Mouse (Mus musculus) hindbrain, embryonic 12.5 days (tissue): ENCODE measurements around the gene Zfp553. TPM values are rescaled to one million over a fixed set of nuclear protein-coding genes. Genes with fewer than 3 reads are reported as not detected.

Source experiments
- ATAC-seq: fragments of 200-750 bp; cut with Nextera tagmentation; 2 replicates; pipeline ENCODE4 v1.8.0; 2017; ENCODE audit warnings: moderate TSS enrichment; ENCODE audit not compliant: low FRiP score
- H3K27ac ChIP-seq: fragments of 300-500 bp; sonication (generic); 2 replicates; pipeline ENCODE4 v1.5.1; 2016; ENCODE audit warnings: mild to moderate bottlenecking
- H3K27me3 ChIP-seq: fragments of 300-500 bp; sonication (generic); 2 replicates; pipeline ENCODE4 v1.6.1; 2016; ENCODE audit warnings: mild to moderate bottlenecking
- H3K36me3 ChIP-seq: fragments of 300-500 bp; sonication (generic); 2 replicates; pipeline ENCODE4 v1.6.1; 2016; ENCODE audit warnings: mild to moderate bottlenecking
- H3K4me1 ChIP-seq: fragments of 300-500 bp; sonication (generic); 2 replicates; pipeline ENCODE4 v1.6.1; 2016
- H3K4me2 ChIP-seq: fragments of 300-500 bp; sonication (generic); replicated peaks from 2 replicates; pipeline ENCODE4 v1.6.1; 2016; ENCODE audit warnings: mild to moderate bottlenecking
- H3K4me3 ChIP-seq: fragments of 300-500 bp; sonication (generic); 2 replicates; pipeline ENCODE4 v1.5.1; 2016; ENCODE audit warnings: mild to moderate bottlenecking
- H3K9ac ChIP-seq: fragments of 300-500 bp; sonication (generic); 2 replicates; pipeline ENCODE4 v1.6.1; 2016; ENCODE audit warnings: mild to moderate bottlenecking, moderate library complexity
- H3K9me3 ChIP-seq: fragments of 300-500 bp; sonication (generic); replicated peaks from 2 replicates; pipeline ENCODE4 v1.6.1; 2016; ENCODE audit warnings: mild to moderate bottlenecking
- WGBS: fragments of 180-500 bp; shearing (Covaris S2); methylation state at CpG from one replicate; pipeline ENCODE4 v1.1.7; 2016; 5-methylcytosine and 5-hydroxymethylcytosine counted together
- polyA plus RNA-seq: library from polyadenylated mRNA; unstranded; fragments of >200 nt; fragmentation: Nextera tagmentation; extraction: Ambion mirVana; gene quantifications from 2 replicates; pipeline ENCODE4 v1.2.1, GENCODE M21; 2016

Gene Zfp553
- polyA plus RNA-seq, 1 experiment from 2014 or later, result 67.9 TPM

GRCm38 (mm10) chr7:127195544-127196295 lies 37.1 kb upstream of the Zfp553 start, which contains the start of gene Cd2bp2:
TSS of gene Cd2bp2 (minus strand) at chr7:127196050.
- peak within 1 kb of the TSS; percentile 90 for H3K27ac ChIP-seq
- no peaks in the 10 kb centered on the region for H3K9me3 ChIP-seq
- H3K27me3 ChIP-seq, result no peaks in the 10 kb centered on the region
- peak within 1 kb of the TSS; percentile 86 for H3K9ac ChIP-seq
- peak within 1 kb of the TSS; percentile 79 for H3K4me3 ChIP-seq
- WGBS, result under 1% methylated on average over 51 of the region's 51 CpGs
- peak within 1 kb of the TSS; percentile 93 for H3K4me2 ChIP-seq
- H3K36me3 ChIP-seq, result peaks cover 72% of the 10 kb centered on the region
- ATAC-seq, result peak; percentile 97
- H3K4me1 ChIP-seq, result peaks cover 25% of the 10 kb centered on the region

- H3K36me3 ChIP-seq, result peaks cover 73% of the 10 kb centered on the region
Measured at GRCm38 (mm10) chr7:127196484-127196883, 36.4 kb upstream of the Zfp553 start.

GRCm38 (mm10) chr7:127206606-127207005 lies 26.3 kb upstream of the Zfp553 start:
- Histone ChIP-seq H3K4me3 (peak overlapping the region; percentile 98), H3K27ac (no peak overlapping the region; the same call in 1 of the 2 replicates), H3K4me1 (peaks cover 28% of the 10 kb centered on the region), H3K9ac (peak overlapping the region; percentile 97), H3K4me2 (peak overlapping the region; percentile 93), H3K36me3 (peaks cover 23% of the 10 kb centered on the region), H3K9me3 (no peaks in the 10 kb centered on the region), H3K27me3 (no peaks in the 10 kb centered on the region)
- ATAC-seq, result no peak
- 72% methylated on average over 2 of the region's 2 CpGs for WGBS

More at GRCm38 (mm10) chr7:127196484-127196883, 36.4 kb upstream of the Zfp553 start:
- 57% methylated on average over 11 of the region's 11 CpGs for WGBS
- peak overlapping the region; percentile 86 for H3K9ac ChIP-seq
- H3K27ac ChIP-seq, result peak overlapping the region; percentile 72
- no peaks in the 10 kb centered on the region for H3K27me3 ChIP-seq
- H3K4me1 ChIP-seq, result peaks cover 25% of the 10 kb centered on the region
- H3K4me2 ChIP-seq, result peak overlapping the region; percentile 93
- H3K4me3 ChIP-seq, result peak overlapping the region; percentile 79
- ATAC-seq, result peak; percentile 2
- no peaks in the 10 kb centered on the region for H3K9me3 ChIP-seq

- Histone ChIP-seq H3K4me3 (peak overlapping the region; percentile 98), H3K4me1 (peaks cover 28% of the 10 kb centered on the region), H3K4me2 (peak overlapping the region; percentile 93), H3K27me3 (no peaks in the 10 kb centered on the region; the same call in 1 of the 2 replicates), H3K36me3 (peaks cover 18% of the 10 kb centered on the region), H3K9me3 (no peaks in the 10 kb centered on the region), H3K27ac (peak overlapping the region; percentile 89), H3K9ac (peak overlapping the region; percentile 97)
- WGBS, result under 1% methylated on average over 53 of the region's 53 CpGs
- ATAC-seq, result peak; percentile 17; the same call in 1 of the 2 replicates
Measured at GRCm38 (mm10) chr7:127207374-127208294, 25.2 kb upstream of the Zfp553 start.

GRCm38 (mm10) chr7:127208295-127208552 lies 24.6 kb upstream of the Zfp553 start, which contains the start of gene Tbc1d10b:
TSS of gene Tbc1d10b (minus strand) at chr7:127208468.
- Histone ChIP-seq H3K36me3 (peaks cover 12% of the 10 kb centered on the region), H3K9me3 (no peaks in the 10 kb centered on the region), H3K27me3 (peaks cover 1% of the 10 kb centered on the region; the same call in 1 of the 2 replicates), H3K4me1 (peaks cover 28% of the 10 kb centered on the region), H3K27ac (peak within 1 kb of the TSS; percentile 89), H3K4me3 (peak within 1 kb of the TSS; percentile 98), H3K9ac (peak within 1 kb of the TSS; percentile 97), H3K4me2 (peak within 1 kb of the TSS; percentile 93)
- under 1% methylated on average over 34 of the region's 44 CpGs for WGBS
- peak; percentile 10; the same call in 1 of the 2 replicates for ATAC-seq

GRCm38 (mm10) chr7:127208553-127209438 lies 24.1 kb upstream of the Zfp553 start, which contains the start of gene Mylpf:
TSS of gene Mylpf (plus strand) at chr7:127208890.
- Histone ChIP-seq H3K4me2 (peak within 1 kb of the TSS; percentile 93), H3K9me3 (no peaks in the 10 kb centered on the region), H3K4me3 (peak within 1 kb of the TSS; percentile 98), H3K27me3 (peaks cover 5% of the 10 kb centered on the region), H3K36me3 (peaks cover 6% of the 10 kb centered on the region), H3K9ac (peak within 1 kb of the TSS; percentile 97), H3K4me1 (peaks cover 28% of the 10 kb centered on the region), H3K27ac (peak within 1 kb of the TSS; percentile 89)
- WGBS, result under 1% methylated on average over 44 of the region's 44 CpGs
- peak; percentile 95 for ATAC-seq

- Histone ChIP-seq H3K27ac (no peak overlapping the region), H3K9ac (no peak overlapping the region), H3K27me3 (peaks cover 16% of the 10 kb centered on the region), H3K4me2 (peak overlapping the region; percentile 61), H3K4me3 (no peak overlapping the region), H3K4me1 (peaks cover 32% of the 10 kb centered on the region), H3K9me3 (no peaks in the 10 kb centered on the region), H3K36me3 (peaks cover 6% of the 10 kb centered on the region)
- no peak for ATAC-seq
- 78% methylated on average over 5 of the region's 5 CpGs for WGBS
Measured at GRCm38 (mm10) chr7:127209851-127210250, 23.0 kb upstream of the Zfp553 start.

GRCm38 (mm10) chr7:127210266-127210665 lies 22.6 kb upstream of the Zfp553 start:
- ATAC-seq, result no peak
- H3K27me3 ChIP-seq, result peaks cover 19% of the 10 kb centered on the region
- peaks cover 29% of the 10 kb centered on the region for H3K4me1 ChIP-seq
- H3K4me2 ChIP-seq, result no peak overlapping the region
- H3K9me3 ChIP-seq, result no peaks in the 10 kb centered on the region
- no peak overlapping the region for H3K9ac ChIP-seq
- no peak overlapping the region for H3K4me3 ChIP-seq
- 92% methylated on average over 4 of the region's 4 CpGs for WGBS
- H3K27ac ChIP-seq, result no peak overlapping the region
- peaks cover 1% of the 10 kb centered on the region for H3K36me3 ChIP-seq

- Histone ChIP-seq H3K27ac (no peak overlapping the region), H3K9ac (no peak overlapping the region), H3K4me1 (peaks cover 22% of the 10 kb centered on the region), H3K36me3 (no peaks in the 10 kb centered on the region), H3K4me2 (no peak overlapping the region), H3K9me3 (no peaks in the 10 kb centered on the region), H3K4me3 (no peak overlapping the region), H3K27me3 (peaks cover 19% of the 10 kb centered on the region)
- 71% methylated on average over 5 of the region's 5 CpGs for WGBS
- ATAC-seq, result no peak
Measured at GRCm38 (mm10) chr7:127211014-127211745, 21.7 kb upstream of the Zfp553 start.

- H3K4me2 ChIP-seq, result no peak overlapping the region
- H3K27me3 ChIP-seq, result peaks cover 19% of the 10 kb centered on the region
- H3K27ac ChIP-seq, result no peak overlapping the region
- H3K4me3 ChIP-seq, result no peak overlapping the region
- WGBS, result 92% methylated on average over 12 of the region's 12 CpGs
- H3K9me3 ChIP-seq, result no peaks in the 10 kb centered on the region
- no peak for ATAC-seq
- H3K36me3 ChIP-seq, result no peaks in the 10 kb centered on the region
- H3K9ac ChIP-seq, result no peak overlapping the region
- peaks cover 11% of the 10 kb centered on the region for H3K4me1 ChIP-seq
Measured at GRCm38 (mm10) chr7:127212432-127213250, 20.2 kb upstream of the Zfp553 start.
